Mouse (Mus musculus) WW6 (cell line): Measurements from ENCODE around the gene Bmpr1a.
"Not testable (repeated sequence)": the region's sequence is repeated elsewhere in the genome, so short reads cannot be mapped to it uniquely, and the experiment has no call there.

Experiments
- DNase-seq: peaks from one replicate; pipeline ENCODE4 v3.0.0-alpha.2; 2013; ENCODE audit warnings: low read depth, low spot score

Gene Bmpr1a

GRCm38 (mm10) chr14:34397871-34398270, 105.3 kb downstream of the Bmpr1a start:
- no peak for DNase-seq

- no peak for DNase-seq
Measured at GRCm38 (mm10) chr14:34393295-34393694, 109.8 kb downstream of the Bmpr1a start.

GRCm38 (mm10) chr14:34382921-34383704, 120.0 kb downstream of the Bmpr1a start:
- DNase-seq = no peak

GRCm38 (mm10) chr14:34378560-34379331, 124.4 kb downstream of the Bmpr1a start:
- no peak for DNase-seq

- DNase-seq = no peak
Measured at GRCm38 (mm10) chr14:34377121-34377520, 126.0 kb downstream of the Bmpr1a start.

- no peak for DNase-seq
Measured at GRCm38 (mm10) chr14:34375941-34376340, 127.2 kb downstream of the Bmpr1a start.

- DNase-seq = no peak
Measured at GRCm38 (mm10) chr14:34375415-34375904, 127.7 kb downstream of the Bmpr1a start, which contains the start of gene Mmrn2. Gene Mmrn2, plus strand, starts transcription at chr14:34375465.

- no peak for DNase-seq
Measured at GRCm38 (mm10) chr14:34374577-34374976, 128.6 kb downstream of the Bmpr1a start, which contains the start of gene Sncg. Gene Sncg, minus strand, starts transcription at chr14:34374789.

- DNase-seq = no peak
Measured at GRCm38 (mm10) chr14:34373581-34373980, 129.6 kb downstream of the Bmpr1a start.

GRCm38 (mm10) chr14:34372646-34373045, 130.5 kb downstream of the Bmpr1a start:
- no peak for DNase-seq

- no peak for DNase-seq
Measured at GRCm38 (mm10) chr14:34371763-34372162, 131.4 kb downstream of the Bmpr1a start.

- DNase-seq = no peak
Measured at GRCm38 (mm10) chr14:34370921-34371320, 132.2 kb downstream of the Bmpr1a start.

- no peak for DNase-seq
Measured at GRCm38 (mm10) chr14:34370203-34370602, 132.9 kb downstream of the Bmpr1a start.

GRCm38 (mm10) chr14:34365147-34365507, 138.0 kb downstream of the Bmpr1a start:
- no peak for DNase-seq

- not testable (repeated sequence) for DNase-seq
Measured at GRCm38 (mm10) chr14:34364254-34365146, 138.6 kb downstream of the Bmpr1a start.

GRCm38 (mm10) chr14:34363490-34364253, 139.5 kb downstream of the Bmpr1a start:
- DNase-seq = no peak

GRCm38 (mm10) chr14:34362726-34363445, 140.3 kb downstream of the Bmpr1a start:
- DNase-seq = no peak

- no peak for DNase-seq
Measured at GRCm38 (mm10) chr14:34362135-34362534, 141.0 kb downstream of the Bmpr1a start.
